Mouse (Mus musculus) left cerebral cortex, postnatal 4 days (tissue): Measurements from ENCODE around the gene Scimp. TPM values are rescaled to one million over a fixed set of nuclear protein-coding genes. Genes with fewer than 3 reads are reported as not detected.

ENCODE experiments used
- microRNA-seq: library from miRNA; unstranded; fragments of <30 nt; microRNA quantifications from one replicate; pipeline ENCODE4 v1.2.0, GENCODE M21; 2022
- total RNA-seq, 2 experiments: library from RNA; stranded (reverse); gene quantifications; 2 replicates each; pipeline ENCODE4 v1.2.3; 2021

Scimp gene
- total RNA-seq, 2 experiments from 2014 or later: not detected

Small RNA genes within 50 kb of the gene (microRNA-seq; reads per million reads assigned to microRNA genes)
- gene Gm22760: not detected

Other genes with a start within 250 kb of the Scimp start
- 100 to 1,000 TPM; 115 to 139 TPM for gene Mink1, start 249.7 kb downstream of the Scimp start, total RNA-seq
- gene 4930544D05Rik, start 196.7 kb downstream of the Scimp start, total RNA-seq: not detected
- gene Chrne, start 193.4 kb downstream of the Scimp start, total RNA-seq: not detected
- gene Gp1ba, start 173.5 kb downstream of the Scimp start, total RNA-seq: under 1 TPM in 1 of 2 experiments, not detected in 1; 0.18 TPM
- gene Rnf167, start 165.4 kb downstream of the Scimp start, total RNA-seq: 10 to 100 TPM; 52.1 to 52.3 TPM
- gene Slc25a11, start 165.1 kb downstream of the Scimp start, total RNA-seq: 10 to 100 TPM; 88.6 to 92.5 TPM
- 100 to 1,000 TPM; 319 to 321 TPM for gene Pfn1, start 157.9 kb downstream of the Scimp start, total RNA-seq
- gene Eno3, start 155.4 kb downstream of the Scimp start, total RNA-seq: 1 to 10 TPM; 8.1 to 9.3 TPM
- gene Spag7, start 143.2 kb downstream of the Scimp start, total RNA-seq: 10 to 100 TPM; 50.6 to 56.8 TPM
- 10 to 100 TPM; 65.7 to 69.5 TPM for gene Camta2, start 124.5 kb downstream of the Scimp start, total RNA-seq
- under 1 TPM; 0.30 to 0.77 TPM for gene Inca1, start 112.4 kb downstream of the Scimp start, total RNA-seq
- 10 to 100 TPM; 35.1 to 35.5 TPM for gene Kif1c, start 112.0 kb downstream of the Scimp start, total RNA-seq
- 10 to 100 TPM; 15.3 to 17.4 TPM for gene Zfp3, start 48.4 kb downstream of the Scimp start, total RNA-seq
- 100 to 1,000 TPM; 126 TPM for gene Rabep1, start 32.2 kb upstream of the Scimp start, total RNA-seq
- gene Nup88, start 157.4 kb upstream of the Scimp start, total RNA-seq: 10 to 100 TPM; 76.9 to 77.8 TPM
- 10 to 100 TPM; 50.2 to 50.7 TPM for gene Rpain, start 157.6 kb upstream of the Scimp start, total RNA-seq
- gene C1qbp, start 170.4 kb upstream of the Scimp start, total RNA-seq: 100 to 1,000 TPM; 122 to 139 TPM
- 10 to 100 TPM; 26.4 TPM for gene Dhx33, start 191.9 kb upstream of the Scimp start, total RNA-seq
- 10 to 100 TPM; 13.5 to 14.5 TPM for gene Mis12, start 207.0 kb upstream of the Scimp start, total RNA-seq
- 10 to 100 TPM; 23.1 to 28.8 TPM for gene Derl2, start 207.3 kb upstream of the Scimp start, total RNA-seq
- 100 to 1,000 TPM; 252 to 265 TPM for gene 6330403K07Rik, start 220.9 kb upstream of the Scimp start, total RNA-seq